Mouse (Mus musculus) embryonic facial prominence, embryonic 10.5 days (tissue): Measurements from ENCODE around the gene Angptl7. TPM values are rescaled to one million over a fixed set of nuclear protein-coding genes. Genes with fewer than 3 reads are reported as not detected.

Experiments
- DNase-seq: peaks from one replicate; pipeline ENCODE4 v3.0.0-alpha.2; 2017; ENCODE audit warnings: low spot score
- H3K27ac ChIP-seq: fragments of 300-500 bp; sonication (generic); replicated peaks from 2 replicates; pipeline ENCODE4 v1.5.1; 2016; ENCODE audit warnings: mild to moderate bottlenecking
- H3K27me3 ChIP-seq: fragments of 300-500 bp; sonication (generic); replicated peaks from 2 replicates; pipeline ENCODE4 v1.6.1; 2016; ENCODE audit warnings: low read depth, mild to moderate bottlenecking; ENCODE audit not compliant: poor library complexity, severe bottlenecking
- H3K36me3 ChIP-seq: fragments of 300-500 bp; sonication (generic); replicated peaks from 2 replicates; pipeline ENCODE4 v1.6.1; 2016; ENCODE audit warnings: mild to moderate bottlenecking, moderate library complexity
- H3K4me1 ChIP-seq: fragments of 300-500 bp; sonication (generic); 2 replicates; pipeline ENCODE4 v1.6.1; 2016
- H3K4me3 ChIP-seq: fragments of 300-500 bp; sonication (generic); 2 replicates; pipeline ENCODE4 v1.5.1; 2016; ENCODE audit warnings: mild to moderate bottlenecking, moderate library complexity
- H3K9me3 ChIP-seq: fragments of 300-500 bp; sonication (generic); 2 replicates; pipeline ENCODE4 v1.6.1; 2016; ENCODE audit warnings: mild to moderate bottlenecking
- WGBS: fragments of 180-500 bp; shearing (Covaris S2); methylation state at CpG from one replicate; pipeline ENCODE4 v1.1.7; 2016; 5-methylcytosine and 5-hydroxymethylcytosine counted together
- polyA plus RNA-seq: library from polyadenylated mRNA; unstranded; fragments of >200 nt; fragmentation: Nextera tagmentation; extraction: Ambion mirVana; gene quantifications from 2 replicates; pipeline ENCODE4 v1.2.1, GENCODE M21; 2016

The Angptl7 gene
- polyA plus RNA-seq, 1 experiment from 2014 or later, result 0.37 TPM

DNA sequence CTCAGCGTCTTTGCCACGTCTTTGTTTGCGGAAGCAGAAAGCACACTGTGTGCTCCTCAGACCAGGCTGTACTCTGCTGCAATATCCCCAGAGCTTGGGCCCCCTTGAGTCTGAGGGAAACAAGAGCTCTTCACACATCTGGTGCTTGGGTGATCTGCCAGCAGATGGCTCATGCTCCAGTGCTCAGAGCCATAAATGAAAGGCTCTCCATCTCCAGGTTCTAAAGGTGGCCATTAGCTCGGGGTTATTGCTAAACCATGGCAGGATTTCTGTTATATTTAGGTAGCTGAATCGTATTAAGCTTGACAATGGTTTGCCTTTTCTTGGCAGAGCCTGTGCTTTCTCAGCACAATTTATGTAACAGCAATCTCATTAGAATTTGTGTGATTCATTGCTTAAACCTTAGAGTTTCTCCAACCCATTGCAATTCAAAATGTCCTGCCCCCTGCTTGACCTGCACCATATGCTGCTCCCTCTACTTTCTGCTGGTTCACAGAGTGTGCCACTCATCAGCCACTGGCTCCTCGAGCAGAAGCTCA lies 12.8 kb upstream of the Angptl7 start:
- no peak for DNase-seq
- no peak overlapping the region for H3K27ac ChIP-seq
- no peaks in the 10 kb centered on the region for H3K27me3 ChIP-seq
- H3K4me1 ChIP-seq, result peaks cover 4% of the 10 kb centered on the region
- H3K36me3 ChIP-seq, result peaks cover 95% of the 10 kb centered on the region
- H3K9me3 ChIP-seq, result no peaks in the 10 kb centered on the region
- WGBS, result 87% methylated on average over 6 of the region's 6 CpGs
- H3K4me3 ChIP-seq, result no peak overlapping the region

DNA sequence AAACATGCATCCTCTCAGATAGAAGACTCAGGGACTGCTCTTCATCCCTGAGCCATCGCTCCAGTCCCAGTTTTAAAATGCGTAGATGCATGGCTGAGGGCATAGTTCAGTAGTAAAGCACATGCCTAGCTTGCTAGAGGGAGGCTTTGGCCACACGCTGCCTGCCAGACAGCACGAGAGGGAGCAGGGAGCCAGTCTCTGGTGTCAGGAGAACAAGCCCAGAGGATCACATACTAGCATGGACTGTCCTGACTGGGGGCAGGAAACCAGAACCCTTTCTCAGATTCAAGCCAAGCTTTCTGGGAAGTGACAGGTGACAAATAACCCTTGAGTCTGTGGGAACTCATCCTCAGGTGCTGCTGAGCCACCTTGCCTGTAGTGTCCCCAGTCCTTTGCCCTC lies 11.1 kb upstream of the Angptl7 start:
- no peak overlapping the region for H3K27ac ChIP-seq
- peaks cover 90% of the 10 kb centered on the region for H3K36me3 ChIP-seq
- no peak overlapping the region for H3K4me3 ChIP-seq
- H3K27me3 ChIP-seq, result no peaks in the 10 kb centered on the region
- no peaks in the 10 kb centered on the region for H3K9me3 ChIP-seq
- H3K4me1 ChIP-seq, result peaks cover 3% of the 10 kb centered on the region; the same call in 1 of the 2 replicates
- 94% methylated on average over 4 of the region's 4 CpGs for WGBS
- DNase-seq, result no peak

DNA sequence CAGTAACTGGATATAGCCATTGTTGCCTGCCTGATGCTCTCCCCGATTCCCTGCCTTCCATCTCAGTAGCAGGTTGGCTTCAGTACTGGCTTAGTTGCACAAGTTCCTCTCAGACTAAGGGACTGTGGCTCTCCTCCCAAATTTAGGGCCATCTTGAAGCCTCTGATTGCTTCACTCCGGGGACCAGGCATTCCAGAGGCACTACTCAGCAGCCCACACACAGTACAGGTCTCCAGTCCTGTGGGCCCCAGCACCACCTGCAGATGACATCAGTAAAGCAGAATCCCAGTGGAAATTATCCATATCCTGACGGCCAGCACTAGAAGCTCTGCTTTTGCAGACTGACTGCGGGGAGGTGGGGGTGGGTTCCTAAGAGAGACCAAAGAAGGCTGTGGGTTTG lies 10.4 kb upstream of the Angptl7 start:
- WGBS, result 88% methylated on average over 4 of the region's 4 CpGs
- Histone ChIP-seq H3K4me3 (no peak overlapping the region), H3K36me3 (peaks cover 90% of the 10 kb centered on the region), H3K9me3 (no peaks in the 10 kb centered on the region), H3K4me1 (peaks cover 3% of the 10 kb centered on the region; the same call in 1 of the 2 replicates), H3K27me3 (no peaks in the 10 kb centered on the region), H3K27ac (no peak overlapping the region)
- DNase-seq, result no peak

DNA sequence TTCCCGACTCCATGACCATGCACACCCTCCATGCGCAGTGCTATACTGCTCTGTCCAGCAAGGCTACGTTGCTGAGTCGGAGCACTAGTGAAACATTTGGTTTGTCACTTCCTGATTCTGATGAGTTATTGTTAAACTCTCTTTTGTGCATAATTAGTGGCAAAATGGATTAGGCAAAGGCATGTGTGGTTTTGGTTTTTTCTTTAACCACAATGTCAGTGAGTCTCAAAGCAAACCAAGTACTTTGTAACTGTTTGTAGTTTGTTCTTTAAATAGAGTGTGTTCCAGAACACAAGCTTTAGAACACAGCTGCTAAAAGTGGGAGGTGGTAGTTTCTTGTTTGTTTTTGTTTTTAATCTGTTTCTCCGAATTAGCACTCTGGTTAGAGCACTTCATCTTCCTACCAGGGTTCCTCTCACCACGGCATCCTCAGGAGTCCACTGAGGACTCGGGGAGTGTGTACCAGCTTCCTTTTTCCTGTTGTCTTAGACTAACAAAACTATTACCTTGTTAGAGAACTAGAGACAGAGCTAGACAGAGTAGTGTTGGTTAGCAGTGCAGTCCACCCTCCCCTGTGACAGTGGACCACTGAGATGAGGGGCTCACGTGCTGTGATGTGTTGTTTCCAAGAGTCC lies 9.3 kb upstream of the Angptl7 start:
- Histone ChIP-seq H3K27ac (no peak overlapping the region), H3K4me1 (peaks cover 3% of the 10 kb centered on the region; the same call in 1 of the 2 replicates), H3K27me3 (no peaks in the 10 kb centered on the region), H3K4me3 (no peak overlapping the region), H3K9me3 (no peaks in the 10 kb centered on the region), H3K36me3 (peaks cover 90% of the 10 kb centered on the region)
- DNase-seq, result no peak
- 90% methylated on average over 8 of the region's 8 CpGs for WGBS

DNA sequence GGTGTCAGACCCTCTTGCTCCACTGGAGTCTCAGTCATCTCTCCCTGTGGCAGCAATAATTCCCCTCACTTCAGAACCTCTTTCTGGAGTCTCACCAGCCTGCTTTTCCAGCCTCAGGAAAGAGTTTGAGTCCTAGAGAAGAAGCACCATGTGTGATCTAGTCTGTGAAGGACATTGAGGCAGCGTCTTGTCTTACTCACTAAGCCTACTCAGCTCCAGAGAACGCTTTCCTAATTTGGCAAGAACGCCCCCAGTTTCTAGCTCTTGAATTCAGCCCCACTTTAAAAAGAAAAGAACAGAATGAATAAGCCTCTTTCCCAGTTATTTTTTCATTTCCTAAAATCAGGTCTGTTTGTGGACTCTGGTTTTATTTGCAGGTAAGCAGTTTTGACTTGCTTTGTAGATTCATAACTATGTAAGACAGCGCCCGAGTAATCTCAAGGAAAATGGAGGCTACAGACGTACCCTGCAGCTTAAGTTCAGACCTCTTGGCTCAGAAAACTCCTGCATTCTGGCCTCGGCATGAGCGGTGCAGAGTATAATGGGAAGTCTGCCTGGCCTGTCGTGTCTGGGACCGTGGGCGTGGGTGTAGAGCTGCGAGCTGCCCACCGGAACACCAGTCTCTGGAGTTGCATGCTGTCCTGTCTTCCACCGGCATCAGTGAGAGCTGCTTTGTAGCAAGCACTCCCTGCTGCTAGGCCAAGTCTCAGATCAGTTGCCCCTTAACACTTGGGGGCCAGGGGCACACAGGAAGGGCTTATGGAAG lies 8.0 kb upstream of the Angptl7 start:
- no peak for DNase-seq
- no peak overlapping the region for H3K4me3 ChIP-seq
- H3K27me3 ChIP-seq, result no peaks in the 10 kb centered on the region
- 95% methylated on average over 14 of the region's 14 CpGs for WGBS
- H3K36me3 ChIP-seq, result peaks cover 90% of the 10 kb centered on the region
- H3K9me3 ChIP-seq, result no peaks in the 10 kb centered on the region
- H3K4me1 ChIP-seq, result peaks cover 3% of the 10 kb centered on the region; the same call in 1 of the 2 replicates
- H3K27ac ChIP-seq, result no peak overlapping the region

DNA sequence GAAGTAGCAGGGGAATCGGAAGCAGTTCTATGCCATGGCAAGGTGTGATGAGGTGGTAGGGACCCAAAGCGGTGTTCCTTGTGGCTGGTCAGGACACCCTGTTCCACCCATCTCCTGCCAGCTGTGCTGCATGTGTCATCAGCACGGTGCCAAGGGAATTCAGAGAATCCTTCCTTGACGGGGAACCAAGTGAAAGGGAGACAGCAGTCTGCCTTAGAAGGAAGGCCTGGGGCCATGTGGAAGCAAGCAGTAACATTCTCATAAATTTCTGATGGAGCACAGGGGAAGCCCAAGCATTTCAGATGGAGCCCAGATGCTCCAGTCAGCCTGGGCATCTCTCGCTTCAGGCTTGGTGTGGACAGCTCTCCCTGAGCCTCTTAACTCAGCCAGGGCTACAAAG lies 7.3 kb upstream of the Angptl7 start:
- no peak for DNase-seq
- Histone ChIP-seq H3K9me3 (no peaks in the 10 kb centered on the region), H3K27ac (0 out of 2 replicates have a peak overlapping the region, but pooled peaks have one; percentile 14), H3K4me3 (no peak overlapping the region), H3K27me3 (no peaks in the 10 kb centered on the region), H3K36me3 (peaks cover 90% of the 10 kb centered on the region), H3K4me1 (peaks cover 3% of the 10 kb centered on the region; the same call in 1 of the 2 replicates)
- 85% methylated on average over 5 of the region's 5 CpGs for WGBS

DNA sequence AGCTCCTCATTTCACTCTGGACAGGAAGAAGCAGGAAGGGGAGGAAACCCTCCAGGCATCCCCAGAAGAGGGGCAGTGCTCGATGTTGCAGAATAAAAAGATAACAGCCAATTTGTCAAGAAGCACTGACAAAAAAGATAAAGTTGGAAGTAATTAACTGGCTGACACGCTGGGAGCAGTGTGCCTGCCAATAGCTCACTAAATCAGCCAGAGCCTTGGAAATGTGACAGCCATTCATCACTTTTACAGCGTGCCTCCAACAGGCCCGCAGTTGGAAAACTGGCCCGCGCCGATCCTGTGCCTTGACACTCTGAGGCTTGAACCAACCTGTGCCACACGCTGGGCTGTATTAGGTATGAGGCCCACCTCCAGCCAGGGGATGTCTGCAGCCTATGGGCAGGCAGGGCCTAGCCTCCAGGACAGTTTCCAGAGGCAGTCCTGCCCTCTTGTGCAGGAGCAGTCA lies 4.3 kb upstream of the Angptl7 start:
- 80% methylated on average over 8 of the region's 8 CpGs for WGBS
- Histone ChIP-seq H3K27me3 (no peaks in the 10 kb centered on the region), H3K4me3 (no peak overlapping the region), H3K36me3 (peaks cover 92% of the 10 kb centered on the region), H3K4me1 (peaks cover 3% of the 10 kb centered on the region; the same call in 1 of the 2 replicates), H3K27ac (no peak overlapping the region), H3K9me3 (no peaks in the 10 kb centered on the region)
- no peak for DNase-seq

DNA sequence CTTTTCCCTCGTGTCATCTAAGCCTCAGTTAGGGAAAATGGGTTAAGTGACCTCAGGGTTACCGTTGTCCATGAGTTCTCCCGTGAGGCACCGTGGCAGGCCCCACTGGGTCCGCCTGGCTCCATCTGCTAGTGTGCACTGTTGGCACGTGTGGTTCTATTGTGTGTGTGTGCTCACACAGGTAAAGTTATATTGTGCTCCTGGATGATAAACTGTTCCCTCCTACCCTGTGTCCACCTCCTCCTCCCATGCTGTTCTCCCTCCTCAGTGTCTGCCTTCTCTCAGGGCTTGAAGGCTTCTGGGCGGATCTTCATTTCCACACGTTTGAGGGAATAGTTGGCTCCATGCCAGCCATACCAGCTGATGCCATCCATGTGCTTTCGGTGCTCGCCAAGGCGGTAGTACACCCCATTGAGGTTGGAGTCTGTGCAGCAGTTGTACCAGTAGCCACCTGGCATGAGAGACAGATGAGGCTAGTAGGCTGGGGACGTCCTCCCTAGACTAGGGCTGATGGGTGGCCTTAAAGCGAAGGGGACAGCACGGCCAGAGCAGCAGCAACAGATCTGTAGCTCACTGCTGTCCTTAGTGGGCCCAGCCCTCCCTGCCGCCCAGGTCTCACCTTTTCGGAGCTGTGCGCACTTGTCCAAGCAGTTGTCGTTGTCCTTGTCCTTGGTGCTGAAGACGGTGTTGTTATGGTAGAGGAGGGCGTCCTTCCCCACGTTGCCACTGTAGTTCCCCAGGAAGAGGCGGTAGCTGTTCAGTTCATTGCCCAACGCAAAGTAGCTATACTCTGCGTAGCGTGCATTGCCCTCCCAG lies 4.2 kb downstream of the Angptl7 start:
- Histone ChIP-seq H3K9me3 (no peaks in the 10 kb centered on the region), H3K4me3 (no peak overlapping the region), H3K36me3 (peaks cover 95% of the 10 kb centered on the region), H3K27ac (no peak overlapping the region), H3K27me3 (no peaks in the 10 kb centered on the region), H3K4me1 (0 out of 2 replicates have a peak, but pooled peaks cover 3% of the 10 kb centered on the region)
- 89% methylated on average over 25 of the region's 25 CpGs for WGBS
- DNase-seq, result no peak

DNA sequence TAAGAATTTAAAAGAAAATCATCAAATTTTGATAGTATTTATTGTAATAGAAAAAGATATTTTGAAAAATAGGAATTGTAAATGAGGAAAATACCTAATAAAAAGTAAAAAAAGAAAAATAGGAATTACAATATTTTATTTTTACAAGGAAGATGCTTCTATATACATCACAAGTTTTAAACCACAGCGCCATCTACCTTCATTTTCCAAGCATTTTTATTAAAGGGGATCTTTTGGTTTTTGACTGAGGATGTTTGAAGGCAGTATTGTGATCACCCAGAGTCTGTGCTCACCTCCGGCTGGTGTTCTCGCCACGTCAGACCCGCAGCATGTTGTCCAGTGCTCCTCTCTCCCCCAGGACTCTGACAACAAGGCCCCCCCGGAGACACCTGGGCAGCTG lies 5.1 kb downstream of the Angptl7 start:
- H3K27ac ChIP-seq, result no peak overlapping the region
- H3K27me3 ChIP-seq, result no peaks in the 10 kb centered on the region
- no peaks in the 10 kb centered on the region for H3K9me3 ChIP-seq
- no peak overlapping the region for H3K4me3 ChIP-seq
- no peak for DNase-seq
- peaks cover 96% of the 10 kb centered on the region for H3K36me3 ChIP-seq
- 90% methylated on average over 6 of the region's 6 CpGs for WGBS
- 0 out of 2 replicates have a peak, but pooled peaks cover 3% of the 10 kb centered on the region for H3K4me1 ChIP-seq

DNA sequence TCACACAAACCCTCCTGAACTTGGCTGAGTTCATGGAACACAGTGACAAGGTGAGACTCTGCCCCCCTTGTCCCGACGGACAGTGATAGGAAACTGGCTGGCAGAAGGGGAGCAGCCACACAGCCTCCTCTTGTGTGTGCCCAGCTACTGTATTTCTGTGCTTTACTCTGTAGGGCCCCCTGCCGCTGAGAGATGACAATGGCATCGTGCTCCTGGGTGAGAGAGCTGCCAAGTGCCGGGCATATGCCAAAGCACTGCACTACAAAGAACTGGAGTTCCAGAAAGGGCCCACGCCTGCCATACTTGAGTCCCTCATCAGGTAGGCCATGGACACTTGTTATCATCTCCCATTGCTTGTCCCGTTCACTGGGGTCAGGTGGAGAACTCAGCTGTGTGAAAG lies 8.8 kb downstream of the Angptl7 start:
- 94% methylated on average over 7 of the region's 7 CpGs for WGBS
- H3K36me3 ChIP-seq, result peaks cover 95% of the 10 kb centered on the region
- no peak for DNase-seq
- H3K27me3 ChIP-seq, result no peaks in the 10 kb centered on the region
- H3K27ac ChIP-seq, result no peak overlapping the region
- H3K4me3 ChIP-seq, result no peak overlapping the region
- no peaks in the 10 kb centered on the region for H3K9me3 ChIP-seq
- 0 out of 2 replicates have a peak, but pooled peaks cover 3% of the 10 kb centered on the region for H3K4me1 ChIP-seq

DNA sequence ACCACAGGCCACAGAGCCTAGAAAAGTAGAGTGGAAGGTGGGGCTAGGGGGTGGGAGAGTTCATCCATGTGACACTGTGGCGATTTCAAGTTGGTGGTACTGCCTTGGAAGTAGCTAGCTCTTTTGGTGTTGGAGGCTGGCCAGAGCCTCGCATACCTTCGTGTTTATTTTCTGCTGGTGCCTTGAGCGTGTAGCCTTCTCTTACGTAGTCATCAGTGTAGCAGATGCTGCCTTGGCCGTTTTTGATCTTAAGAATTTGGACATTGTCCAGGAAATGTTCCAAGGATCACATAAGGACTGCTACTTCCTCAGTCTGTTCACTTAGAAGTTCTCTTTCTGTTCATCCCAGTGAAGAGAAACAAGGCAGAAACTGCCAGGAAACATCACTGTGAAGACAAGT lies 9.8 kb downstream of the Angptl7 start:
- Histone ChIP-seq H3K4me1 (0 out of 2 replicates have a peak, but pooled peaks cover 3% of the 10 kb centered on the region), H3K36me3 (peaks cover 95% of the 10 kb centered on the region), H3K27ac (no peak overlapping the region), H3K4me3 (no peak overlapping the region), H3K9me3 (no peaks in the 10 kb centered on the region), H3K27me3 (no peaks in the 10 kb centered on the region)
- WGBS, result 90% methylated on average over 6 of the region's 6 CpGs
- DNase-seq, result no peak

DNA sequence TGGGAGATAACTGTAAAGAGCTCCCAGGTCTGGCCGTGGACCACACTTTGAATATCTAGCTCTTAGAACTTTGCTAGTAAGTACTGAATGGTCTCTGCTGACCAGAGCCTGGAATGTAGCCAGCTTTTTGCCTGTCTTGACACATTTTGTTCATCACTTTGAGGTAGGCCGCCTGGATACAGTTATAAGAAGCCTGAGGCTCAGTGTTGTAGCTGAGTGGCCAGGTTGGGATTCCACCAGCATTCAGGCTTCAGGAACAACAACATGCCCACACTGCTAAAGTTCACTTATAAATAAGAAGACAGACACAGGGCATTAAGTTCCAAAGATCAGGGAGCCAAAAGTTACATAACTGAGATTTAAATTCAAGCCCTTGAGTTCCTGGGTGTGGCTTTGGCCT lies 12.4 kb downstream of the Angptl7 start:
- peaks cover 98% of the 10 kb centered on the region for H3K36me3 ChIP-seq
- no peaks in the 10 kb centered on the region for H3K27me3 ChIP-seq
- H3K4me3 ChIP-seq, result no peak overlapping the region
- H3K9me3 ChIP-seq, result no peaks in the 10 kb centered on the region
- no peak overlapping the region for H3K27ac ChIP-seq
- 83% methylated on average over 2 of the region's 2 CpGs for WGBS
- DNase-seq, result no peak
- H3K4me1 ChIP-seq, result no peaks in the 10 kb centered on the region
